Mouse (Mus musculus): ENCODE data around the gene Hist1h2ak. TPM values are rescaled to one million over a fixed set of nuclear protein-coding genes. Genes with fewer than 3 reads are reported as not detected.
"Not testable (repeated sequence)": the region's sequence is repeated elsewhere in the genome, so short reads cannot be mapped to it uniquely, and the experiment has no call there.

Hist1h2ak gene
- 100 to 1,000 TPM; 131 to 185 TPM for total RNA-seq (2021)
- long read RNA-seq, experiment 1 = 0 reads
- long read RNA-seq, experiment 2 = 0 reads

- peak in 1 of 2 experiments; percentile 46 for DNase-seq (ENCODE audit: low spot score in 2 of 2)
Measured at GRCm38 (mm10) chr13:21753524-21754285, at the start of gene Hist1h2ak, which contains the start of gene Hist1h2bn. Hist1h2ak (minus strand) TSS chr13:21753827. Hist1h2bn (plus strand) TSS chr13:21754123.

DNA sequence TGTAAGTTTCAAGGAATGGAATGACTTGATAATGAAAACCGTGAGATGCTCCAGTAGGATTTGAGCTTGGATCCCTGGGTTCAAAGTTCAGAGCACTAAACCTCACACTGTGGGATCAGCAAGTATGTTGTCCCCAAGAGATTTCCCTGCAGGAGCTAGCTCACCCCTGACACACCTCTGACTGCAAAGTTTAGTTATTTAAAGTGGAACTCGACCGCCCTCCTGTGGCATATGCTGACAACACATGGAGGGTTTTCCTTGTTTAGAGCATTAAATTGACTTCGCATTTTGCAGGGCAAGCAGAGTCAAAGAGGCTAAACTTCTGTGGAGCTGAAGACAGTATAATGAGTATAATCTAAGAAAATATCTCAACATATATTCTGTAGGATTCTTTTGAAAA lies 49.4 kb upstream of the Hist1h2ak start:
- not testable (repeated sequence) for DNase-seq (ENCODE audit: low spot score in 2 of 2)

DNA sequence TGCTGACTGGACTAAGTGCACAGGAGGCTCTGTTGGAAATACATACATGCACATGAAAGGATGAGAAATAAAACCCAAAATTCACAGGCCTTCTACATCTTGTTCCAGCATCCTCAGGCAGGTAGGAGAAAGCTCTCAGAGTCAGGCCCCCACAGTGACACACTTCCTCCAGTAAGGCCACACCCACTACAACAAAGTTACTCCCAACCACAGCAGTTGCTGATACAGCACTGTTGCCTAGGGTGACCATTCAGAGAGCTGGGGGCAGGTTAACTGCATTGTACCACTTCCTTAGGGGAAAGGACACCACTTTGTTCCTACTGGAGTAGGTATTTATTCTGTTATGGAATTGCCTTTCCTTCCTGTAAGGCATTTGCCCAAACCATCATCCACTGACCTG lies 43.5 kb upstream of the Hist1h2ak start:
- not testable (repeated sequence) for DNase-seq (ENCODE audit: low spot score in 2 of 2)

- DNase-seq (ENCODE audit: low spot score in 2 of 2) = no peak
Measured at GRCm38 (mm10) chr13:21795584-21795983, 42.0 kb upstream of the Hist1h2ak start.

GRCm38 (mm10) chr13:21790601-21791283 lies 37.1 kb upstream of the Hist1h2ak start:
- no peak for DNase-seq (ENCODE audit: low spot score in 2 of 2)

DNA sequence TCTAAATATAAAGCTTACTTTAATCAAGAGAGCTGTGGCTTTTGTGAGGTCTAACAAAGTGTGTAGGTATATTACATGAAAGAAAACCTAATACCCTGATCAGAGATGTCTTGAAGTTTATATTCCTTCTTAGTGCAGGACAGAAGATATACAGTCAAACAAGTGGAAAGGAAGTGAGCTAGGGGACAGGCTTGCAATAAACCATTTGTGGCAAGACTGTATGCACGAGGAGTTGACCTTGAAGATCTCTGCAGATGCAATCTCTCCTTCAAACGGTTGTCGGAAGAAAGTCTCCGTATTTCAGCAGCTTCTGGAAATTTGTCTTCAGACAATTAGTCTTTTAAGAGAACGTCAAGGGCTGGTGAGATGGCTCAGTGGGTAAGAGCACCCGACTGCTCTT lies 36.3 kb upstream of the Hist1h2ak start:
- DNase-seq (ENCODE audit: low spot score in 2 of 2) = no peak

DNA sequence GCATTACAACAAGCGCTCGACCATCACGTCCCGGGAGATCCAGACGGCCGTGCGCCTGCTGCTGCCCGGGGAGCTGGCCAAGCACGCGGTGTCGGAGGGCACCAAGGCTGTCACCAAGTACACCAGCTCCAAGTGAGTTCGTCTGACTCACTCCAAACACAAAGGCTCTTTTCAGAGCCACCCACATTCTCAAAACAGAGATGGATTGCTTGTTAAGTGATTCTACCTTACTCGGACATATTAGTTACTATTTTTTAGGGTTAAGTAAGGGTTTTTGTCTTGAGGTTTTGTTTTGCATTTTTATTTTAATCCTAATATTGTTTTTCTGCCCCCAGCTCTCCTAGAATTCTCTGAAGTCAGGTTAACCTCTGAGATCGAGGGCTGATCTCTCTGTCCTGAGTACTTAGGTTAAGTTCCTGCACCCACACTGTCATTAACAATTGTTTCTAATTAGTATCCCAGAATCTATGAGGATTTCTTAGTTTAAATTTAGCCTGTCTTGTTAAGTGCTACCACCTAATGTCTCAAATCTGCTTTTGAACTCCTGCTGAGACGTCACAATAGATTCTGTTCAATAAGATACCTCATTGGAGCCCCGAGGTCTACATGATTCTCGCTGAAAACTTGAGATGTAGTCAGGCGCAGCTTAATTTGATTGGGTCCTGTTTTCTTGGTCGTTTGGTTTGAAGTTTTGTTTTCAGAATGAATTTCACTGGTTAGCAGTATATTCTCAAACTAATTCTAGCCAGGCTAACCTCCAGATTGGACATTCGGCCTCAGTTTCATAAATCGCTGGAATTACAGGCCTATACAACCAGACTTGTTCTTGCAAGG lies 34.4 kb upstream of the Hist1h2ak start:
- DNase-seq (ENCODE audit: low spot score in 2 of 2) = no peak

- peak; percentile 65 to 83 for DNase-seq (ENCODE audit: low spot score in 2 of 2)
Measured at GRCm38 (mm10) chr13:21786899-21787629, 33.4 kb upstream of the Hist1h2ak start, which contains the start of the genes Hist1h2an and Hist1h2bp. Hist1h2an (minus strand) TSS chr13:21787218. Hist1h2bp (plus strand) TSS chr13:21787461.

- DNase-seq (ENCODE audit: low spot score in 2 of 2) = no peak
Measured at GRCm38 (mm10) chr13:21786189-21786898, 32.7 kb upstream of the Hist1h2ak start.

DNA sequence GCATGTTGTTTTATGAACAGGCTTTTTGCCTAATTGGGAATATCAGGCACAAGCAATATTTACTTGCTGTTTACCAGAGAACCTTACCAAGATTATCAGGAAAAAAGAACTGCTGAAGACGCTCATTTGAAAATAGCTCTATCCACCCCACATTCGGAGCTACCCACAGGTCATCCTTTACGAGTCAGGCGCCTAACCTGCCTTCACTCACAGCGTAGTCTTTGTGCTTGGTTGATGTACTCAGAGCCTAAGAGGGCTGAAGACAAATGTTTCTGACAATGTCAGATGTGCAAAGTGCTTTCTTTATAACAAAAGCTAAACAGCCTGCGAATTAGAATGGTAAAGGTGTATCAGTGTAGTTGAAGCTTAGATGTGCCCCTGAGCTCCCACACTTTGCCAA lies 30.7 kb upstream of the Hist1h2ak start:
- DNase-seq (ENCODE audit: low spot score in 2 of 2) = no peak

DNA sequence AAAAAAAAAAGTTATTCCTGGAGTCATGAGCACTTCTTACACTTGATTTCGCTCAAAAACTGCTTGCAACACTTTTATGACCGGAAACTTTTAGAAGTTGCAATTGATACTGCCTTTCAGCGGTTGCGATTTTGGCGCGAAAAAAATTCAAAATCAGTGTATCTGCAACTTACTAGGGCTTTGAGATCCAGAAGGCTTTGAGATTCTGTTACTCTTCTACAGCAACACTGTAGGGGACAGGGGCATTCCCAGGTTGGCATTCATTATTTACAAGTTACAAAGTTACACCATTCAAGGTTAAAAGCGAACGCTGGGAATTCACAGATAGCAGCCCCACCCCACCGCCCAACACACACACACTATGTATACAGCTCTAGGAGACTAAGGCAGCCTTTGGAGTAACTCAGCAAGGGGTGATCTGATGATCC lies 30.1 kb upstream of the Hist1h2ak start:
- DNase-seq (ENCODE audit: low spot score in 2 of 2) = no peak

GRCm38 (mm10) chr13:21783255-21783617 lies 29.6 kb upstream of the Hist1h2ak start, which contains the start of gene Hist1h3i:
Hist1h3i (minus strand) TSS chr13:21783370.
- peak in 1 of 2 experiments; percentile 39 for DNase-seq (ENCODE audit: low spot score in 2 of 2)

GRCm38 (mm10) chr13:21782361-21783254 lies 29.0 kb upstream of the Hist1h2ak start:
- not testable (repeated sequence) for DNase-seq (ENCODE audit: low spot score in 2 of 2)

GRCm38 (mm10) chr13:21781639-21782038 lies 28.0 kb upstream of the Hist1h2ak start:
- DNase-seq (ENCODE audit: low spot score in 2 of 2) = no peak

- no peak for DNase-seq (ENCODE audit: low spot score in 2 of 2)
Measured at GRCm38 (mm10) chr13:21781021-21781555, 27.5 kb upstream of the Hist1h2ak start.

DNA sequence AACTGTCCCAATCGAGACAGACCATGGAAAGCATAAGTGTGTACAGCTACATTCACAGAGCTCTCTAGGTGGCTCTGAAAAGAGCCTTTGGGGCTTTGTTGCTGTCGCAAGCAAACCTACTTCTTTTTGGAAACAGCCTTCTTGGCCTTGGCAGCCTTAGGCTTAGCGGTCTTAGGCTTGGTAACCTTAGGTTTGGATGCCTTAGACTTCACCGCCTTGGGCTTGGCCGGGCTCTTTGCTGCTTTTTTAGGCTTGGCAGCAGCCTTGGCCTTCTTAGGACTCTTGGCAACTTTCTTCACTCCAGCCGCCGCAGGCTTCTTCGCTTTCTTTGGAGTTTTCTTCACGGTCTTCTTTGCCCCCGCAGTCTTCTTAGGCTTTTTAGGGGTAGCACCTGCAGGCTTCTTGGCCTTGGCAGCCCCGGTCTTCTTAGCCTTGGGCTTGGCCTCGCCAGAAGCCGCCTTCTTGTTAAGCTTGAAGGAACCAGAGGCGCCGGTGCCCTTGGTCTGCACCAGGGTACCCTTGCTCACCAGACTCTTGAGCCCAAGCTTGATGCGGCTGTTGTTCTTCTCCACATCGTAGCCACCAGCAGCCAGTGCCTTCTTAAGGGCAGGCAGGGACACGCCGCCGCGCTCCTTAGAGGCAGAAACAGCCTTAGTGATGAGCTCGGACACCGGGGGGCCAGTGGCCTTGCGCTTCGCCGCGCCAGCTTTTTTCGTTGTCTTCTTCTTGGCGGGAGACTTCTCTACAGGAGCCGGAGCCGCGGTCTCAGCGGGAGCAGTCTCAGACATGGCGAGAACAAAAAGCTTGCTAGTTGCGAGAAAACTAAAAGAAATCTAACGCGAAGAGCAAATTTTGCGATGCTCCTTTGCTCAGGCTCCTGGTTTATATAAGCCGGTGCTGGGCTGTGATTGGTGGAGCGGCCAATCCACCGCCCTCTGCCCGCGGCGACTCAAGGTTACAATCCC lies 26.4 kb upstream of the Hist1h2ak start, which contains the start of gene Hist1h1b:
Gene Hist1h1b, minus strand, starts transcription at position 859 of the 965 bp plus-strand sequence.
- peak in 1 of 2 experiments; percentile 58 for DNase-seq (ENCODE audit: low spot score in 2 of 2)
